Mouse (Mus musculus) hindbrain, embryonic 11.5 days (tissue): ENCODE results near the gene Fhit. TPM values are rescaled to one million over a fixed set of nuclear protein-coding genes. Genes with fewer than 3 reads are reported as not detected.

Experiments
- ATAC-seq: fragments of 200-750 bp; cut with Nextera tagmentation; 2 replicates; pipeline ENCODE4 v1.8.0; 2017; ENCODE audit warnings: mild to moderate bottlenecking, moderate TSS enrichment, moderate library complexity; ENCODE audit not compliant: low FRiP score
- DNase-seq: peaks from one replicate; pipeline ENCODE4 v3.0.0-alpha.2; 2015; ENCODE audit warnings: low spot score
- H3K27ac ChIP-seq: fragments of 300-500 bp; sonication (generic); 2 replicates; pipeline ENCODE4 v1.5.1; 2014; ENCODE audit warnings: mild to moderate bottlenecking, low read depth, low read length
- H3K27me3 ChIP-seq: fragments of 300-500 bp; sonication (generic); 2 replicates; pipeline ENCODE4 v1.6.1; 2014; ENCODE audit warnings: mild to moderate bottlenecking, low read length, moderate library complexity, mixed read lengths; ENCODE audit not compliant: control insufficient read depth, insufficient read depth
- H3K36me3 ChIP-seq: fragments of 300-500 bp; sonication (generic); 2 replicates; pipeline ENCODE4 v1.6.1; 2014; ENCODE audit warnings: mild to moderate bottlenecking, low read length, moderate library complexity, mixed read lengths; ENCODE audit not compliant: control insufficient read depth, insufficient read depth
- H3K4me1 ChIP-seq: fragments of 300-500 bp; sonication (generic); replicated peaks from 2 replicates; pipeline ENCODE4 v1.6.1; 2014; ENCODE audit warnings: low read length, mixed read lengths; ENCODE audit not compliant: control insufficient read depth, insufficient read depth
- H3K4me2 ChIP-seq: fragments of 300-500 bp; sonication (generic); replicated peaks from 2 replicates; pipeline ENCODE4 v1.6.1; 2014; ENCODE audit warnings: mild to moderate bottlenecking, low read depth, low read length
- H3K4me3 ChIP-seq: fragments of 300-500 bp; sonication (generic); 2 replicates; pipeline ENCODE4 v1.5.1; 2014; ENCODE audit warnings: low read depth, low read length
- H3K9ac ChIP-seq: fragments of 300-500 bp; sonication (generic); 2 replicates; pipeline ENCODE4 v1.6.1; 2014; ENCODE audit warnings: low read depth, low read length
- H3K9me3 ChIP-seq: fragments of 300-500 bp; sonication (generic); 2 replicates; pipeline ENCODE4 v1.6.1; 2016; ENCODE audit warnings: low read length; ENCODE audit not compliant: control insufficient read depth
- WGBS: fragments of 180-500 bp; shearing (Covaris S2); extraction: QIAGEN DNeasy Blood & Tissue Kit; methylation state at CpG from one replicate; pipeline ENCODE4 v1.1.7; 2014; 5-methylcytosine and 5-hydroxymethylcytosine counted together
- polyA plus RNA-seq: library from polyadenylated mRNA; unstranded; fragments of >200 nt; fragmentation: Nextera tagmentation; extraction: Ambion mirVana; gene quantifications from 2 replicates; pipeline ENCODE4 v1.2.1, GENCODE M21; 2014

Gene Fhit
- polyA plus RNA-seq, 1 experiment from 2014 or later, result 5.0 TPM

GRCm38 (mm10) chr14:10432502-10432901 lies 729.3 kb downstream of the Fhit start:
- Histone ChIP-seq H3K4me2 (no peak overlapping the region), H3K4me3 (no peak overlapping the region), H3K27ac (no peak overlapping the region), H3K9ac (no peak overlapping the region), H3K27me3 (no peaks in the 10 kb centered on the region), H3K4me1 (no peaks in the 10 kb centered on the region), H3K9me3 (no peaks in the 10 kb centered on the region), H3K36me3 (no peaks in the 10 kb centered on the region)
- ATAC-seq, result no peak
- WGBS, result 95% methylated on average over 2 of the region's 2 CpGs
- no peak for DNase-seq

- no peak overlapping the region for H3K27ac ChIP-seq
- H3K4me1 ChIP-seq, result no peaks in the 10 kb centered on the region
- WGBS, result 92% methylated on average over 3 of the region's 3 CpGs
- no peak overlapping the region for H3K4me3 ChIP-seq
- H3K27me3 ChIP-seq, result no peaks in the 10 kb centered on the region
- ATAC-seq, result no peak
- no peaks in the 10 kb centered on the region for H3K36me3 ChIP-seq
- no peak overlapping the region for H3K4me2 ChIP-seq
- no peaks in the 10 kb centered on the region for H3K9me3 ChIP-seq
- no peak for DNase-seq
- H3K9ac ChIP-seq, result no peak overlapping the region
Measured at GRCm38 (mm10) chr14:10430396-10431000, 731.3 kb downstream of the Fhit start.

GRCm38 (mm10) chr14:10423499-10423898 lies 738.3 kb downstream of the Fhit start:
- Histone ChIP-seq H3K4me2 (no peak overlapping the region), H3K4me1 (no peaks in the 10 kb centered on the region), H3K27ac (no peak overlapping the region), H3K4me3 (no peak overlapping the region), H3K9ac (no peak overlapping the region), H3K9me3 (no peaks in the 10 kb centered on the region), H3K36me3 (no peaks in the 10 kb centered on the region), H3K27me3 (no peaks in the 10 kb centered on the region)
- 30% methylated on average over 3 of the region's 3 CpGs for WGBS
- DNase-seq (peak; percentile 30), ATAC-seq (peak; percentile 81)

GRCm38 (mm10) chr14:10422261-10422660 lies 739.6 kb downstream of the Fhit start:
- Histone ChIP-seq H3K9me3 (no peaks in the 10 kb centered on the region), H3K9ac (no peak overlapping the region), H3K4me1 (no peaks in the 10 kb centered on the region), H3K27ac (no peak overlapping the region), H3K4me3 (no peak overlapping the region), H3K4me2 (no peak overlapping the region), H3K27me3 (no peaks in the 10 kb centered on the region), H3K36me3 (no peaks in the 10 kb centered on the region)
- DNase-seq (no peak), ATAC-seq (no peak)
- 68% methylated on average over 1 of the region's 1 CpGs for WGBS

GRCm38 (mm10) chr14:10415068-10415467 lies 746.8 kb downstream of the Fhit start:
- DNase-seq (no peak), ATAC-seq (no peak)
- Histone ChIP-seq H3K4me3 (no peak overlapping the region), H3K4me2 (no peak overlapping the region), H3K4me1 (no peaks in the 10 kb centered on the region), H3K36me3 (no peaks in the 10 kb centered on the region), H3K27me3 (no peaks in the 10 kb centered on the region), H3K9me3 (no peaks in the 10 kb centered on the region), H3K27ac (no peak overlapping the region), H3K9ac (no peak overlapping the region)
- WGBS, result 83% methylated on average over 5 of the region's 5 CpGs

- 90% methylated on average over 3 of the region's 3 CpGs for WGBS
Measured at GRCm38 (mm10) chr14:10409306-10409962, 752.4 kb downstream of the Fhit start.

GRCm38 (mm10) chr14:10405346-10405745 lies 756.5 kb downstream of the Fhit start:
- Histone ChIP-seq H3K4me3 (no peak overlapping the region), H3K36me3 (no peaks in the 10 kb centered on the region), H3K9me3 (no peaks in the 10 kb centered on the region), H3K9ac (no peak overlapping the region), H3K27ac (no peak overlapping the region), H3K4me2 (no peak overlapping the region), H3K27me3 (no peaks in the 10 kb centered on the region), H3K4me1 (no peaks in the 10 kb centered on the region)
- DNase-seq (no peak), ATAC-seq (no peak)
- WGBS, result 94% methylated on average over 1 of the region's 1 CpGs

More at GRCm38 (mm10) chr14:10409306-10409962, 752.4 kb downstream of the Fhit start:
- Histone ChIP-seq H3K9ac (no peak overlapping the region), H3K4me1 (no peaks in the 10 kb centered on the region), H3K9me3 (no peaks in the 10 kb centered on the region), H3K4me3 (no peak overlapping the region), H3K27me3 (no peaks in the 10 kb centered on the region), H3K36me3 (no peaks in the 10 kb centered on the region), H3K4me2 (no peak overlapping the region), H3K27ac (no peak overlapping the region)
- ATAC-seq (no peak), DNase-seq (no peak)

- H3K9ac ChIP-seq, result no peak overlapping the region
- ATAC-seq, result no peak
- DNase-seq, result no peak
- no peaks in the 10 kb centered on the region for H3K9me3 ChIP-seq
- no peak overlapping the region for H3K27ac ChIP-seq
- no peaks in the 10 kb centered on the region for H3K36me3 ChIP-seq
- no peak overlapping the region for H3K4me3 ChIP-seq
- H3K4me2 ChIP-seq, result no peak overlapping the region
- H3K4me1 ChIP-seq, result no peaks in the 10 kb centered on the region
- H3K27me3 ChIP-seq, result no peaks in the 10 kb centered on the region
- 81% methylated on average over 5 of the region's 5 CpGs for WGBS
Measured at GRCm38 (mm10) chr14:10367783-10368680, 793.8 kb downstream of the Fhit start.
